Mouse (Mus musculus) ES-Bruce4 (cell line): ENCODE results near the gene Ppp1r18. TPM values are rescaled to one million over a fixed set of nuclear protein-coding genes. Genes with fewer than 3 reads are reported as not detected.

Experiments
- H3K27ac ChIP-seq: 2 replicates; pipeline ENCODE4 v1.5.1; 2012; ENCODE audit warnings: low read length, inconsistent platforms; ENCODE audit not compliant: insufficient read depth
- H3K27me3 ChIP-seq: 2 replicates; pipeline ENCODE4 v1.6.1; 2012; ENCODE audit warnings: mild to moderate bottlenecking, low read length, inconsistent platforms; ENCODE audit not compliant: control insufficient read depth, poor library complexity, insufficient read depth, severe bottlenecking
- H3K36me3 ChIP-seq: 2 replicates; pipeline ENCODE4 v1.6.1; 2012; ENCODE audit warnings: inconsistent platforms, mild to moderate bottlenecking, low read length, moderate library complexity; ENCODE audit not compliant: control insufficient read depth, poor library complexity, insufficient read depth, severe bottlenecking
- H3K4me1 ChIP-seq: one replicate; pipeline ENCODE4 v1.8.1; 2011; ENCODE audit warnings: low read length; ENCODE audit not compliant: control insufficient read depth, insufficient read depth
- H3K4me3 ChIP-seq: 2 replicates; pipeline ENCODE4 v1.5.1; 2011; ENCODE audit warnings: low read depth, mild to moderate bottlenecking, low read length
- H3K9ac ChIP-seq: 2 replicates; pipeline ENCODE4 v1.6.1; 2012; ENCODE audit warnings: low read depth, mild to moderate bottlenecking, inconsistent platforms; ENCODE audit not compliant: poor library complexity, severe bottlenecking
- H3K9me3 ChIP-seq: replicated peaks from 2 replicates; pipeline ENCODE4 v1.6.1; 2012; ENCODE audit warnings: mild to moderate bottlenecking, low read length, inconsistent platforms; ENCODE audit not compliant: control insufficient read depth, poor library complexity, insufficient read depth, severe bottlenecking
- CTCF ChIP-seq: IDR thresholded peaks from one replicate; pipeline ENCODE4 v1.8.1; 2011; ENCODE audit warnings: low read depth, low read length
- EP300 ChIP-seq: IDR thresholded peaks from 2 replicates; pipeline ENCODE4 v1.6.1; 2011; ENCODE audit warnings: low read depth, low read length; ENCODE audit not compliant: insufficient read depth
- POLR2A ChIP-seq: IDR thresholded peaks from one replicate; pipeline ENCODE4 v1.8.1; 2011; ENCODE audit warnings: low read length; ENCODE audit not compliant: insufficient read depth
- polyA plus RNA-seq: library from polyadenylated mRNA; stranded (reverse); fragments of >200 nt; gene quantifications from 2 replicates; pipeline ENCODE4 v1.2.4, GENCODE M21; 2011; ENCODE audit warnings: low read depth; ENCODE audit not compliant: missing spikeins, insufficient read depth, insufficient read length

Ppp1r18 gene
- polyA plus RNA-seq, 1 experiment = 18.6 TPM

DNA sequence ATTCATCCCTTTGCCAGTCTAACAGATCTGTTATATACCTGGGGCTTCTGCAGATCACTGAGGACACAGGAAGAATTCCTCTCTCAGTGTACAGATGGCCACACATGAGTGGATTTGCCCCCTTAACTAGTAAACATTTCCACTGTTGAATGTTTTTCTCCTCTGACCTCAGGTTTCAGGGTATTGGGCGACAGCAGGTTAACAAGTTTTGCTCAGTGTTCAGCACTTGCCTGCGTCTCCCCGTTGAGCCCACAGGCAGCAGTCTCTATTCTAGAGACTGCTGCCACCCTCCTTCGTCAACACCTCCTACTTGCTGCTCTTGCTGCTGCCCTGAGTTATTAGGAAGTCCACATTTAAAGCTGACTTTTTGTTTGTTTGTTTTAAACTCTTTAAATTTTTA is 56.3 kb downstream of the Ppp1r18 start:
- TF ChIP-seq EP300 (no peak), CTCF (no peak)
- no peaks in the 10 kb centered on the region for H3K27me3 ChIP-seq
- H3K9ac ChIP-seq = no peak overlapping the region
- no peak overlapping the region for H3K4me3 ChIP-seq
- no peaks in the 10 kb centered on the region for H3K9me3 ChIP-seq
- H3K36me3 ChIP-seq = peaks cover 43% of the 10 kb centered on the region
- no peak overlapping the region for H3K27ac ChIP-seq
- peaks cover 2% of the 10 kb centered on the region for H3K4me1 ChIP-seq

DNA sequence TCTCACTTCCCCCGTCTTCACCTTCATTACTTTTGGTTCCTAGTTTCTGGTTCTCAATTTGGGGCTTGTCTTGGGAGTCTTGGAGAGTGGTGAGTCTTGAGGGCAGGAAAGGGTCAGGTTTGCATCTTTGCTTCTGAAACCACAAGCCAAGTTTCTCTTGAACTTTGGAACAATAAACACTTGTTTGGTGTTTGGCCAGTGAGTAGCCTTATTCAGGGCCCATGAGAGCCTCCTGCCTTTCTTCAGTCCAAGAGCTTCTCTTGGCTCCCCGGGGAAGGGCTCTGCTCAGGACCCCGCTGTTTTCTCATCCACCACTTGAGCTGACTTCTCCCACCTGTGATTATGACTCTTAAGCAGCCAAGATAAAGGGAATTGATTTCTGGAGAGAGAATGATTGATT is 57.2 kb downstream of the Ppp1r18 start:
- Histone ChIP-seq H3K36me3 (peaks cover 41% of the 10 kb centered on the region), H3K27me3 (no peaks in the 10 kb centered on the region), H3K9me3 (no peaks in the 10 kb centered on the region), H3K4me1 (peaks cover 2% of the 10 kb centered on the region), H3K9ac (no peak overlapping the region), H3K4me3 (no peak overlapping the region), H3K27ac (no peak overlapping the region)
- no peak for TF ChIP-seq POLR2A

DNA sequence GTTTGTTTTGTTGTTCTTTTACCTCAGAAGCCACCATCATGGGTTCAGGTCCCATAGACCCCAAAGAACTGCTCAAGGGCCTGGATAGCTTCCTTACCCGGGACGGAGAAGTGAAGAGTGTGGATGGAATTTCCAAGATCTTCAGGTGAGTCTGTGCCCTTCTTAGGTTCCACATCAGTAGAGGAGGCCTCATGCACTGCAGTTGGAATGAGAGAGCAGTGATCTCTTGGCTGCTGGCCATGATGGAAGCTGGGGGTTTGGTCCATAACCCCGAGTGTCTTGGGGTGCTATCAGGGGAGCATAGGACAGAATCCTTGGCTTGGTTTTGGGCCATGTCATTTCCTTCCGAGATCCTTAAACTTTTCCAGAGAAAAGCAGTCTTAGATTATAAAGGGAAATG is 57.9 kb downstream of the Ppp1r18 start:
- H3K36me3 ChIP-seq = peaks cover 43% of the 10 kb centered on the region
- no peak for TF ChIP-seq POLR2A
- TF ChIP-seq CTCF = no peak
- TF ChIP-seq EP300 = no peak
- H3K9ac ChIP-seq = no peak overlapping the region
- H3K9me3 ChIP-seq = no peaks in the 10 kb centered on the region
- H3K27me3 ChIP-seq = no peaks in the 10 kb centered on the region
- H3K4me1 ChIP-seq = peaks cover 2% of the 10 kb centered on the region
- no peak overlapping the region for H3K27ac ChIP-seq
- H3K4me3 ChIP-seq = no peak overlapping the region

Other genes with a start within 250 kb of the Ppp1r18 start
- gene Gm9573, start 239.0 kb upstream of the Ppp1r18 start, polyA plus RNA-seq = not detected in 2 replicates
- 1.3 and 2.5 TPM in 2 replicates for gene Mucl3, start 221.9 kb upstream of the Ppp1r18 start, polyA plus RNA-seq
- gene Vars2, start 198.0 kb upstream of the Ppp1r18 start, polyA plus RNA-seq = 35.2 and 41.1 TPM in 2 replicates
- gene Gtf2h4, start 191.9 kb upstream of the Ppp1r18 start, polyA plus RNA-seq = 80.7 and 105 TPM in 2 replicates
- gene Ddr1, start 161.0 kb upstream of the Ppp1r18 start, polyA plus RNA-seq = 59.8 and 61.6 TPM in 2 replicates
- gene Ier3, start 43.9 kb upstream of the Ppp1r18 start, polyA plus RNA-seq = 31.3 and 35.5 TPM in 2 replicates
- gene Flot1, start 42.4 kb upstream of the Ppp1r18 start, polyA plus RNA-seq = 46.8 and 47.4 TPM in 2 replicates
- 1,430 and 1,461 TPM in 2 replicates for gene Tubb5, start 27.3 kb upstream of the Ppp1r18 start, polyA plus RNA-seq
- gene Mdc1, start 24.1 kb upstream of the Ppp1r18 start, polyA plus RNA-seq = 131 and 147 TPM in 2 replicates
- gene Nrm, start 4.3 kb upstream of the Ppp1r18 start, polyA plus RNA-seq = 32.9 and 35.3 TPM in 2 replicates
- 533 and 573 TPM in 2 replicates for gene Dhx16, start 14.2 kb downstream of the Ppp1r18 start, polyA plus RNA-seq
- gene 2310061I04Rik, start 31.8 kb downstream of the Ppp1r18 start, polyA plus RNA-seq = 58.1 and 58.9 TPM in 2 replicates
- gene Atat1, start 44.5 kb downstream of the Ppp1r18 start, polyA plus RNA-seq = 33.4 and 42.5 TPM in 2 replicates
- 117 and 144 TPM in 2 replicates for gene Mrps18b, start 50.8 kb downstream of the Ppp1r18 start, polyA plus RNA-seq
- 54.0 and 58.7 TPM in 2 replicates for gene Ppp1r10, start 50.8 kb downstream of the Ppp1r18 start, polyA plus RNA-seq
- gene Abcf1, start 104.2 kb downstream of the Ppp1r18 start, polyA plus RNA-seq = 174 and 213 TPM in 2 replicates
- gene Gnl1, start 114.3 kb downstream of the Ppp1r18 start, polyA plus RNA-seq = 34.5 and 37.0 TPM in 2 replicates
- 25.5 and 33.5 TPM in 2 replicates for gene Prr3, start 114.6 kb downstream of the Ppp1r18 start, polyA plus RNA-seq
- 0.78 TPM in 1 of 2 replicates, not detected in the other for gene H2-T24, start 155.0 kb downstream of the Ppp1r18 start, polyA plus RNA-seq
- gene H2-T23, start 167.3 kb downstream of the Ppp1r18 start, polyA plus RNA-seq = 0.46 and 1.1 TPM in 2 replicates
- gene H2-T22, start 177.2 kb downstream of the Ppp1r18 start, polyA plus RNA-seq = 17.3 and 18.2 TPM in 2 replicates
- gene Gm6034, start 177.4 kb downstream of the Ppp1r18 start, polyA plus RNA-seq = not detected in 2 replicates
- not detected in 2 replicates for gene Gm11127, start 192.8 kb downstream of the Ppp1r18 start, polyA plus RNA-seq